Mouse (Mus musculus) urinary bladder, adult 18-20 months (tissue): Measurements from ENCODE around the gene Olfr805.

Experiments
- DNase-seq, 2 experiments: peaks; one replicate each; pipeline ENCODE4 v3.0.0; 2022; ENCODE audit warnings: low spot score in 2 of 2, mixed read lengths in 2 of 2

The Olfr805 gene

GRCm38 (mm10) chr10:129729275-129729674 is at the start of gene Olfr805:
TSS of gene Olfr805 (minus strand) at chr10:129729375.
- DNase-seq = no peak

- no peak for DNase-seq
Observed at GRCm38 (mm10) chr10:129778123-129778522, 48.9 kb upstream of the Olfr805 start.

DNA sequence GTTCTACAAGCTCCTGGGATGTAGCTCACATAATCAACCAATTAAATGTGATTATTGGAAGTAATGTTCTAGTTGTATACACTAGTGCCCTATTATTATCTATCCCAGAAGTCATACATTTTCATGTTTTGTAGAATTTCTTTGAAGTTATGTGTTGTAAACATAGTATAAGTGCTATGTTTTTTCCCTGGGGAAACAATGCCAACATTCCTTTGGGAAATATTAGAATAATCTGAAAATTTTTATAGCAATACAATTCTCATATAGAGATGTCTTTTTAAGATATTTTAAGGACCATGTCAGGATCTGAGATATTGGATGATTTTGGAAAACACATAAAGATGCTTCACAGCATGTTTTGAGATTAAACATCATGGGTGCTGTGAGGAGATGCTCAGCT is 45.2 kb upstream of the Olfr805 start, which contains the start of gene Olfr809:
Gene Olfr809, plus strand, starts transcription at position 301 of the 400 bp plus-strand sequence.
- DNase-seq = no peak

GRCm38 (mm10) chr10:129765182-129765581 is 36.0 kb upstream of the Olfr805 start, which contains the start of gene Olfr808:
TSS of gene Olfr808 (plus strand) at chr10:129765482.
- DNase-seq = no peak

DNA sequence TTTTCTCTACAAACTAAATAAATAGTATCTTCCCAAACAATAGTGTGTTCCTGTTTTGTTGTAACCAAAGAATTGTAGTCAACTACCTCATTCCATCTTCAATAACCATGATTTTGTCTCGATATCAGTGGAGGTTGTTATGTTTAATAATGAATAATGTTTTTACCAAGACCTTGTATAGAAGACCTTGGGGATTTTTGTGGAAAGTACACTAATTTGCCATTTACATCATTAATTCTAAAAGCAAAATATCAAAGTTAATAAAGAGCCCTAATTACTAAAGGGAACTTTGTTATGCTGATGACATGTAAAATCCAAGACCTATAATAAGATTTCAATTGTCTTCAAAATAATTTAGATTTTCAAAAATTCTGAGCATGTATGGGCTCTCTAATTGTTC is 28.5 kb upstream of the Olfr805 start, which contains the start of gene Olfr807:
Gene Olfr807, minus strand, starts transcription at position 101 of the 400 bp plus-strand sequence.
- no peak for DNase-seq

GRCm38 (mm10) chr10:129741821-129742220 is 12.6 kb upstream of the Olfr805 start, which contains the start of gene Olfr806:
TSS of gene Olfr806 (minus strand) at chr10:129741921.
- no peak for DNase-seq

- DNase-seq = no peak
Observed at GRCm38 (mm10) chr10:129702910-129703309, 26.3 kb downstream of the Olfr805 start, which contains the start of gene Olfr804. TSS of gene Olfr804 (plus strand) at chr10:129703210.

DNA sequence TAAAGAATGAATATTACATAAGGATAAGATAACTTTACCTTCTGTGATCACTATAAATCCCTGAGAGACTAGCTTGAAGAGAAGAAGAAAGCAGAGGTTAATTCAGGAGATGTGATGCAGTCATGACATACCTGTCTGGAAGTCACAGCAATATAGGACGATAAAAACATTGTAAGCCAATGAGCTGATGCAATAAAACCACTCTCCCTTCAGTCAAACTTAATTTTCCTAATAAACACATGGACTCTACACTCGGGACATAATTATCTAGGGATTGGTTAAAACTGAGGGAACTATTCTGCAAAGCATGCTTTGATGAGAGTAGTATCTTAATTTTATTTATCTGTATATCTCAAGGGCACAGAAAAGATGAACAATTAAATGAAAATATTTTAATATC is 35.0 kb downstream of the Olfr805 start, which contains the start of gene Olfr803:
Gene Olfr803, minus strand, starts transcription at position 101 of the 400 bp plus-strand sequence.
- no peak for DNase-seq

DNA sequence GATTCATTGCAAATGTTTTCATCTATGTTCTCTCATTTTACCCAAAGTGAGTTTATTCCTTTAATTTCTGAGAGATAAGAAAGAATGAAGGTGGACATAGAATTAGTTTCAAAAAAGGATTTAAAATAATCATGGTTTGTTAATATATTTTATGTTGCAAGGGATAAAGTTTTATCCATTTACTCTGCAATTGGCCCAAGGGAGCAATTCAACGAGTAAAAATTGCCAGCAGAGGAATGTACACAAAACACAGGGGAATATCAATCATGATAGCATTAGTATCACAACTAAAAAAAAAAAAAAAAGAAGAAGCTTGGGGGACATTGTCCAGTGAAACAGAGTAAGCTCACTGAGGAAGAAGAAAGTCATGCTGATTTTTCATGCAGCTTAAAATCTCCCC is 41.1 kb downstream of the Olfr805 start, which contains the start of gene Olfr802:
Gene Olfr802, minus strand, starts transcription at position 101 of the 400 bp plus-strand sequence.
- DNase-seq = no peak

DNA sequence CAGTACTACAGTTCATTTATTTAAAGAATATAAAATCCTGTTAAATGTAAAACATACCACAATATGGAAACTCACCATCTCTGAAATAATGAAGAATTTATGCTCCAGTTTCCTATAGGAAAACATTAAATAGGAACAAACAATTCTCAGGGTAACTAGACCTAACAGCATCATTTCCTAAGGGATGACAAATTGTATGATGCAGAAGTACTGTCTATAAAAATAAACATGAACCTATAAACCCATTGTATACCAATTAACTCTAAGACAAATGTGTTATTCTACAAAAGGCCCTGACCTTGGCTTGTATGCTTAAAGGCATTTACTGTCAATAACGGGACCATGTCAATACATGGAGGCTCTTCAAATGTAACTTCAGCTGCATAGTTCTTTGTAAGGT is 55.4 kb downstream of the Olfr805 start, which contains the start of gene Olfr801:
Gene Olfr801, minus strand, starts transcription at position 101 of the 400 bp plus-strand sequence.
- no peak for DNase-seq
